Mouse (Mus musculus) hindbrain, embryonic 16.5 days (tissue): Measurements from ENCODE around the gene Afap1l2. TPM values are rescaled to one million over a fixed set of nuclear protein-coding genes. Genes with fewer than 3 reads are reported as not detected.
A peak's percentile ranks its signal among the peaks of the same experiment; 100 is the strongest.

ENCODE experiments used
- ATAC-seq: fragments of 200-750 bp; cut with Nextera tagmentation; 2 replicates; pipeline ENCODE4 v1.8.0; 2017; ENCODE audit warnings: moderate TSS enrichment, moderate library complexity
- H3K27ac ChIP-seq: fragments of 300-500 bp; sonication (generic); 2 replicates; pipeline ENCODE4 v1.5.1; 2014; ENCODE audit warnings: low read depth, mild to moderate bottlenecking, control low read depth, low read length, moderate library complexity
- H3K27me3 ChIP-seq: fragments of 300-500 bp; sonication (generic); replicated peaks from 2 replicates; pipeline ENCODE4 v1.6.1; 2014; ENCODE audit warnings: low read length; ENCODE audit not compliant: control insufficient read depth, insufficient read depth
- H3K36me3 ChIP-seq: fragments of 300-500 bp; sonication (generic); 2 replicates; pipeline ENCODE4 v1.6.1; 2014; ENCODE audit warnings: mild to moderate bottlenecking, low read length, moderate library complexity, mixed read lengths; ENCODE audit not compliant: control insufficient read depth, insufficient read depth
- H3K4me1 ChIP-seq: fragments of 300-500 bp; sonication (generic); 2 replicates; pipeline ENCODE4 v1.6.1; 2014; ENCODE audit warnings: low read depth, low read length; ENCODE audit not compliant: control insufficient read depth, insufficient read depth
- H3K4me2 ChIP-seq: fragments of 300-500 bp; sonication (generic); 2 replicates; pipeline ENCODE4 v1.6.1; 2014; ENCODE audit warnings: mild to moderate bottlenecking, low read length, control low read depth, moderate library complexity
- H3K4me3 ChIP-seq: fragments of 300-500 bp; sonication (generic); 2 replicates; pipeline ENCODE4 v1.5.1; 2014; ENCODE audit warnings: mild to moderate bottlenecking, low read length, control low read depth, moderate library complexity
- H3K9ac ChIP-seq: fragments of 300-500 bp; sonication (generic); 2 replicates; pipeline ENCODE4 v1.6.1; 2014; ENCODE audit warnings: low read depth, mild to moderate bottlenecking, control low read depth, low read length, moderate library complexity
- H3K9me3 ChIP-seq: fragments of 300-500 bp; sonication (generic); 2 replicates; pipeline ENCODE4 v1.6.1; 2014; ENCODE audit warnings: mild to moderate bottlenecking, low read length, moderate library complexity; ENCODE audit not compliant: control insufficient read depth
- WGBS: fragments of 180-500 bp; shearing (Covaris S2); extraction: QIAGEN DNeasy Blood & Tissue Kit; methylation state at CpG from one replicate; pipeline ENCODE4 v1.1.7; 2014; 5-methylcytosine and 5-hydroxymethylcytosine counted together
- polyA plus RNA-seq: library from polyadenylated mRNA; unstranded; fragments of >200 nt; fragmentation: Nextera tagmentation; extraction: Ambion mirVana; gene quantifications from 2 replicates; pipeline ENCODE4 v1.2.1, GENCODE M21; 2015

Gene Afap1l2
- polyA plus RNA-seq, 1 experiment from 2014 or later = 13.9 TPM

DNA sequence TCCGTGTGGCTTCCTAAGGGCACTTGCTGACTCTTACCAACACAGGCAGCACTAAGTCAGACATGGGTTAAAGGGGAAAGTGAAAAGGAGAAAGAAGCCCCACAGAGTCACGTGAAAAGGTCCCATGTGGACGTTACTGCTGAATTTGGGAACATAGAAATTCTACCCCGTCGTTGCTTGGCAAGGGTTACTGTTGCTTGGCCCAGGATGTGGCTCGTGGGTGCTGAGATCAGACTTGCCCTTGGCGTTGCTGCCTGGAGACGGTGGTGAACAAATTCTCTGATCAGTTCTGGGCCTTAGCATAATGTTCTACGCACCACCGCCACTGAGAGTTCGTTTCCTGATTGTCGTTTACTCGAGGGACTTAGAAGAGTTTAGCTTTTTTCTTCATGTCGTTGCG, 28.8 kb upstream of the Afap1l2 start:
- WGBS = 74% methylated on average over 15 of the region's 15 CpGs

DNA sequence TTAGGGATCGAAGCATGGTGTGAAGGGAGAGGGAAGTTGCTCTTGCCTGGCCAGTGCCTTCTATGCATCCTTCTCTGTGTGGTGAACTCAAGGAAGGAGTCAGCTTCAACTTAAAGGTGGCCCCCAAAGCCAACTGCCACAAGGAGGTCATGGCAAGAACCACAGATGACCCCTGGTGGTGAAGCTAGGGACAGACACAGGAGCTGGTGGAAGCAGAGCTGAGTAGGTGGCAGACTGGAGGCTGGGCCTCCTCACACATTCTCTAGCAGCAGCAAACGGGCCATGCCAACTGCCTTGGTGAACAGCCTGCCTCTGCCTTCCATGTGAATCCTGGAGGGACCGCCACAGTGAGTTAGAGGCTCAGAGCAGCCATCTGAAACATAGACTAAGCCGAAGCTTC, 23.6 kb upstream of the Afap1l2 start:
- H3K27me3 ChIP-seq = no peaks in the 10 kb centered on the region
- no peak overlapping the region for H3K27ac ChIP-seq
- 0 out of 2 replicates have a peak, but pooled peaks have one; percentile 59 for ATAC-seq
- H3K36me3 ChIP-seq = peaks cover 2% of the 10 kb centered on the region
- no peak overlapping the region for H3K4me3 ChIP-seq
- no peak overlapping the region for H3K4me2 ChIP-seq
- H3K9ac ChIP-seq = no peak overlapping the region
- 76% methylated on average over 4 of the region's 4 CpGs for WGBS
- no peaks in the 10 kb centered on the region for H3K9me3 ChIP-seq
- no peaks in the 10 kb centered on the region for H3K4me1 ChIP-seq

More for the DNA sequence above, 28.8 kb upstream of the Afap1l2 start:
- Histone ChIP-seq H3K27me3 (no peaks in the 10 kb centered on the region), H3K4me2 (no peak overlapping the region), H3K36me3 (peaks cover 10% of the 10 kb centered on the region), H3K27ac (no peak overlapping the region), H3K9me3 (no peaks in the 10 kb centered on the region), H3K4me1 (no peaks in the 10 kb centered on the region), H3K4me3 (no peak overlapping the region), H3K9ac (no peak overlapping the region)
- ATAC-seq = no peak

DNA sequence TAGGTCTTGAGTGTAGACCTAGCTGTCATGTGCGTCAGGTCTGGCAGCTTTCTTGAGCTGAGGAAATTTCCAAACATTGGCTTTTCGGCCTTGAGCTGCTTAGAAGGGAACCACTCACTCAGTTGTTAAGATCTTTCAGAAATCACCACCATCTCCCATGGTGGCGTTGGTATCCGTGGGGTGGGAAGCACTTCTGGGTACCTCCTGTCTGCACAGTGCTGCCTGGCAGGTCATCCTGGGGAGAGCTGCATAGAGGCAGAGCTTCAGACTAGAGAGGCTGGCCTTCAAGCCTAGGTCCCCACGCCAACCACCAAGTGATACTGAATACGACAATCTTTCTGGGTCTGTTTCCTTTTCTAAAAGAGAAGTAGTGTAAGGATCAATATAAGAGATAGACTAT, 21.4 kb upstream of the Afap1l2 start:
- no peak overlapping the region for H3K4me3 ChIP-seq
- H3K27me3 ChIP-seq = no peaks in the 10 kb centered on the region
- no peak overlapping the region for H3K27ac ChIP-seq
- H3K9me3 ChIP-seq = no peaks in the 10 kb centered on the region
- no peak overlapping the region for H3K4me2 ChIP-seq
- H3K9ac ChIP-seq = no peak overlapping the region
- ATAC-seq = no peak
- no peaks in the 10 kb centered on the region for H3K4me1 ChIP-seq
- no peaks in the 10 kb centered on the region; the same call in 1 of the 2 replicates for H3K36me3 ChIP-seq
- WGBS = 93% methylated on average over 6 of the region's 6 CpGs

DNA sequence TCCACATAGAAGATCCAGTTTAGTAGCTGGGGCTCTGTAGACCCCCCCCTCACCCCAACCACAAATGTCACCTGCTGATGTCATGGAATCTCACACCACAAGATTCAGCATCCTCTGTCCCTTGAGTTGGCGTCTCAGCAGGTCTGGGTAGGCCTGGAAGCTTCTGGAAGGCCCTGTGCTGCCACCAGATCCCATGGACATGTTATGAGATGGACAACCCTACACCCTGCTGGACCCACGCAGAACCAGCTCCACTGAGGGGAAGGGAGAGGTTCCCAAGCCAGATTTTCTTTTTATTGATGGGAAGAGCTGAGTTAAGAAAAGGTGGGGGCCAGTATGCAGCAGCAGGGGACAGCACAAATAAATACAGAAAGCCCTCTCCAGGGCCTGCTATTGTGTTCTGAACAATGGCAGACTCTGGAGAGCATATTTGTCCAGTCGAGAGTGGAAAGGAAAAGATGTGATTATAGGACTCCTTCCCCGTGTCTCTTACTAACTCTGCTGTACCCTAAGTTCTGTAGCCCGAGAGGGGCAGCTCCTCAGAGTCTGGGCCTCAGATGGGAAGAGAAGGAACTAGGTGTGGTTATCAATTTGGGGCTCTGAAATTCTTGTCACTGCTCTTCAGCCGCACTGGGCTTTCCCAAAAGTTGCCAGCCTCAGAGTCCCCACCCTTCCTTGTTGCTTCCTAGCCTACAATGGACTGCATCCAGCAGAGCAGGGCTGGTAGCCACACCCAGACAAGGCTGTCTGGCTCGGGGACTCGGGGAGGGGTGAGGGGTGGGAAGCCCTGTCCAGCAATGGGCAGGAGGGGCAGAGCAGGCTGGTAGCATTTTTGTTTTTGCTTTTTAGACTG, 20.5 kb upstream of the Afap1l2 start:
- Histone ChIP-seq H3K27ac (no peak overlapping the region), H3K27me3 (no peaks in the 10 kb centered on the region), H3K4me3 (no peak overlapping the region), H3K9me3 (no peaks in the 10 kb centered on the region), H3K9ac (no peak overlapping the region), H3K4me2 (no peak overlapping the region), H3K4me1 (no peaks in the 10 kb centered on the region), H3K36me3 (no peaks in the 10 kb centered on the region; the same call in 1 of the 2 replicates)
- no peak for ATAC-seq
- 37% methylated on average over 8 of the region's 8 CpGs for WGBS

DNA sequence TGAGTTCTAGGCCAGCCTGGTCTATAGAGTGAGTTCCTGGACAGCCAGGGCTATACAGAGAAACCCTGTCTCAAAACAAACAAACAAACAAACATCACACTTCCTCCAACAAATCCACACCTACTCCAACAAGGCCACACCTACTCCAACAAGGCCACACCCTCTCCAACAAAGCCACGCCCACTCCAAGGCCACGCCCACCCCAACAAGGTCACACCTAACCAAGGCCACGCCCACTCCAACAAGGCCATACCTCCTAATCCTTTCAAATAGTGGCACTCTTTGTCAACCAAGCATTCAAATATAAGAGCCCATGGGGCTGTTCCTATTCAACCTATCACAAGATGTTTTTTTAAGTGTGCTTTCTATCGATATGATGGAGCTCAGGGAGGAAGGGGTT, 18.5 kb upstream of the Afap1l2 start:
- H3K9ac ChIP-seq = no peak overlapping the region
- H3K36me3 ChIP-seq = no peaks in the 10 kb centered on the region
- H3K27ac ChIP-seq = no peak overlapping the region
- H3K4me3 ChIP-seq = no peak overlapping the region
- 75% methylated on average over 4 of the region's 4 CpGs for whole genome bisulfite sequencing
- H3K9me3 ChIP-seq = no peaks in the 10 kb centered on the region
- no peaks in the 10 kb centered on the region for H3K4me1 ChIP-seq
- no peaks in the 10 kb centered on the region for H3K27me3 ChIP-seq
- no peak for ATAC-seq
- no peak overlapping the region for H3K4me2 ChIP-seq

DNA sequence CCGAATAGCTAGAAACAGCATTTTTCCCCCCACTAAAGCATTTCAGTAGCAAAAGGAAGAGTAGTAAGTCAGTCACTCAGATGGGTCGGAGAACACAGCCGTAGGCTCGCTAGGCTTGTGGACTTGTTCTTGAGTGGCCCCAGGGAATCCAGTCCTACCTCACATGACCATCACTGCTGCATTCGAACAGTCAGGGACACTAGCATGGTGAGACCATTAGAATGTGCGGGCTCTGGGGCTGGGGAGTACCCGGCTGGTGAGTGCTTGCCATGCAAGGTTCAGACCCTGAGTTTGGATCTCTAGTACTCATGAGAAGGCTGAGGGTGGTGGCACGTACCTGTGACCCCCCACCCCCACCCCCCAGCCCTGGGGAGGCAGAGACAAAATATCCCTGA, 9.8 kb upstream of the Afap1l2 start:
- 75% methylated on average over 8 of the region's 8 CpGs for whole genome bisulfite sequencing
- Histone ChIP-seq H3K27ac (no peak overlapping the region; the same call in 1 of the 2 replicates), H3K4me3 (no peak overlapping the region), H3K9ac (no peak overlapping the region), H3K9me3 (no peaks in the 10 kb centered on the region), H3K4me1 (peaks cover 5% of the 10 kb centered on the region; the same call in 1 of the 2 replicates), H3K4me2 (no peak overlapping the region), H3K27me3 (no peaks in the 10 kb centered on the region), H3K36me3 (no peaks in the 10 kb centered on the region)
- no peak for ATAC-seq

DNA sequence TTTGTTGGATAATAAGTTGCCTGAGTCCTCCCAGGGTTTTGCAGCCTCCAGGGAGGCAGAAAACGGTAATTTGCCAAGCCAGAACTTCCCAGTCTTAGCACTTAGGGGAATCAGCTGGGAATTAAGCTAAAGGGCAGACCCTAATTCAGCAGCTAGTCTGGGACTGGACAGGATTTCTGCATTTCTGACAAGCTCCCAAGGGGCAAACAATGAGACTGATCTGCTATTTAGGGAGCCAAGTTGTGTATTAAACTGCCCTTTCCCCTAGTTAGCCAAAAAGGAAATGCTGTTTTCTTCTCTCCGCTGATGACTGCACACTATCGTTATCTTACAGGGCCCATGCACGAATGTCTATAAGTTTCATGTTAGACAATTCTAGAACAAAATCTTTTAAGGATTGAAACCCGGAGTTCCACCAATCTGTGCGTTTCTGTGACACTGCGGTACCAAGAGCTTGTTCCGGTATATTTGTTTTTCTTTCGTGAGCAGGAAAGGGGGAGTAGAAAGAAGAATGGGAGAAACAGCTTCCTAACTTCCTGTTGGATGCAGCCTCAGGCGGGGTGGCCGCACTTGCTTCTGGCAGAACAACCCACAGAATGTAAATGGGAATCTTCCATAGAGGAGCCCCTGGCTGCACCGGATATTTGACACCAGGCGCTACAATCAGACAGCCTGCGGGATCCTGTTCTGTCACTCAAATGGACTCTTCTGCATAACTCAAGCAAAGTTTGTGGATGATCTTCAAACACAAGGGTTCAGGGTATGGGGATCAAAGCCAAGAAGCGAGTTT, 9.2 kb upstream of the Afap1l2 start:
- Histone ChIP-seq H3K9ac (no peak overlapping the region), H3K36me3 (no peaks in the 10 kb centered on the region), H3K27me3 (no peaks in the 10 kb centered on the region), H3K4me1 (peaks cover 5% of the 10 kb centered on the region; the same call in 1 of the 2 replicates), H3K27ac (peak overlapping the region; percentile 2), H3K4me3 (no peak overlapping the region), H3K9me3 (no peaks in the 10 kb centered on the region), H3K4me2 (peak overlapping the region; percentile 11)
- WGBS = 44% methylated on average over 15 of the region's 15 CpGs
- ATAC-seq = no peak

DNA sequence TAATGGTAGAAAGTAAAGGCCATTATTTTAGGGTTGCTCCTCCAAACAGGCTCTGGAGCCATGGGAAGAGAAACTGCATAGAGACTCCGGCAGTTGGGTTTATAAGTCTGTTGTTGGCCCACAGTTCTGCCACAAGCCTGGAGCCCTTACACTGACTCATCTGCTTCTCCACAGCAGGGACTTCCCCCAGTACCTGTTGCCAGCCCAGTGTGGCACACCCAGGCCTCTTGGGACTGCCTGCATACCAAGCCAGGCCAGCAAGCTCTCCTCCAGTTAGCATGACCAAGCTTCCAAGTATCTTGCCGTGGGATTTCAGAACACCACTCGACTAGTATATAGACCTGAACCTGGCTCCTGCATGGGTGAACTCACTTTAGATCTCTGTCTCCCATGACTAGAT, 6.8 kb upstream of the Afap1l2 start:
- no peaks in the 10 kb centered on the region for H3K9me3 ChIP-seq
- no peaks in the 10 kb centered on the region; the same call in 1 of the 2 replicates for H3K27me3 ChIP-seq
- H3K36me3 ChIP-seq = no peaks in the 10 kb centered on the region
- H3K4me2 ChIP-seq = no peak overlapping the region
- no peak for ATAC-seq
- H3K4me1 ChIP-seq = peaks cover 5% of the 10 kb centered on the region; the same call in 1 of the 2 replicates
- no peak overlapping the region for H3K9ac ChIP-seq
- 83% methylated on average over 3 of the region's 3 CpGs for WGBS
- H3K4me3 ChIP-seq = no peak overlapping the region
- H3K27ac ChIP-seq = no peak overlapping the region

DNA sequence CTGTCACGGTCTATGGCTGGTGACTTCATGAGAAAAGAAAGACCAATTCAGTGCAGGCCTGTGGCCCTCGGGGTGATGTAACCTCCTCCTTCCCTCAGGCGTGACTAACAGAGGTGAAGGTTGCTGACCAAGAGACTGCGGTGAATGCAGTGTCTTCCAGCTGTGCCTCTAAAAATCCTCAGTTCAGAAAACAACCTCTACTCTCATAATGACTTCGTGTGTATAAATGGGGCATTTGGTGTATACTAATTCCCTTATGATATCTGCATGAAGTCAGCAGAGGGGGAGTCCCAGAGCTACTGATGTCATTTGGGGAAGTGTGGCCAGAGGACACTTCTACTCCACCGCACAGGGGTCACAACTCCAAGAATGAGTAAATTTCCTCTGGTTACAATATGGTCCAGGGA, 5.2 kb upstream of the Afap1l2 start:
- ATAC-seq = no peak
- 50% methylated on average over 6 of the region's 6 CpGs for WGBS

More for the DNA sequence above, 5.2 kb upstream of the Afap1l2 start:
- no peaks in the 10 kb centered on the region for H3K9me3 ChIP-seq
- peaks cover 7% of the 10 kb centered on the region; the same call in 1 of the 2 replicates for H3K4me1 ChIP-seq
- no peak overlapping the region for H3K9ac ChIP-seq
- no peak overlapping the region for H3K4me3 ChIP-seq
- no peak overlapping the region for H3K4me2 ChIP-seq
- peaks cover 5% of the 10 kb centered on the region for H3K27me3 ChIP-seq
- no peaks in the 10 kb centered on the region for H3K36me3 ChIP-seq
- H3K27ac ChIP-seq = no peak overlapping the region
